Mouse (Mus musculus) MEL (cell line): ENCODE data around the gene H2-Ke6.

Experiments
- CTCF ChIP-seq, 3 experiments: IDR thresholded peaks in 2 of 3; conservative IDR thresholded peaks in 1 of 3; 2 replicates each; pipeline ENCODE4 v1.5.1; 2011 to 2012; ENCODE audit warnings: low read length in 3 of 3, low read depth in 2 of 3, mild to moderate bottlenecking in 2 of 3, improper control_type of control experiment in 1 of 3, inconsistent platforms in 1 of 3, mixed read lengths in 1 of 3, moderate library complexity in 1 of 3; ENCODE audit not compliant: control insufficient read depth in 1 of 3, insufficient read depth in 1 of 3, poor library complexity in 1 of 3, severe bottlenecking in 1 of 3
- E2F4 ChIP-seq: IDR thresholded peaks from 2 replicates; pipeline ENCODE4 v1.6.1; 2011; ENCODE audit warnings: low read depth, low read length, improper control_type of control experiment, borderline replicate concordance
- ELF1 ChIP-seq: IDR thresholded peaks from 2 replicates; pipeline ENCODE4 v1.6.1; 2014; ENCODE audit warnings: low read depth, mild to moderate bottlenecking, inconsistent platforms, low read length, improper control_type of control experiment, moderate library complexity
- KAT2A ChIP-seq: conservative IDR thresholded peaks from 2 replicates; pipeline ENCODE4 v1.6.1; 2012; ENCODE audit warnings: low read depth, low read length, improper control_type of control experiment, inconsistent platforms
- MAX ChIP-seq: IDR thresholded peaks from 2 replicates; pipeline ENCODE4 v1.6.1; 2011; ENCODE audit warnings: low read length, improper control_type of control experiment
- MAZ ChIP-seq: IDR thresholded peaks from 2 replicates; pipeline ENCODE4 v1.6.1; 2012; ENCODE audit warnings: low read depth, mild to moderate bottlenecking, inconsistent platforms, low read length, improper control_type of control experiment
- NRF1 ChIP-seq: IDR thresholded peaks from 2 replicates; pipeline ENCODE4 v1.6.1; 2014; ENCODE audit warnings: low read depth, mild to moderate bottlenecking, inconsistent platforms, low read length, improper control_type of control experiment, moderate library complexity; ENCODE audit not compliant: poor library complexity, insufficient read depth, severe bottlenecking
- POLR2A ChIP-seq, 2 experiments: IDR thresholded peaks; 2 replicates each; pipeline ENCODE4 v1.6.1; 2011 to 2012; ENCODE audit warnings: low read length in 2 of 2, mild to moderate bottlenecking in 2 of 2, control low read depth in 1 of 2, improper control_type of control experiment in 1 of 2, low read depth in 1 of 2, moderate library complexity in 1 of 2; ENCODE audit not compliant: control insufficient read depth in 1 of 2, insufficient read depth in 1 of 2, poor library complexity in 1 of 2
- SMC3 ChIP-seq: IDR thresholded peaks from 2 replicates; pipeline ENCODE4 v1.6.1; 2011; ENCODE audit warnings: low read depth, low read length, improper control_type of control experiment
- TBP ChIP-seq: IDR thresholded peaks from 2 replicates; pipeline ENCODE4 v1.8.0; 2011; ENCODE audit warnings: low read depth, low read length, improper control_type of control experiment
- TCF12 ChIP-seq: IDR thresholded peaks from 2 replicates; pipeline ENCODE4 v1.6.1; 2014; ENCODE audit warnings: low read depth, mild to moderate bottlenecking, inconsistent platforms, low read length, improper control_type of control experiment, moderate library complexity
- USF1 ChIP-seq: IDR thresholded peaks from 2 replicates; pipeline ENCODE4 v1.6.1; 2014; ENCODE audit warnings: low read depth, mild to moderate bottlenecking, inconsistent platforms, low read length, improper control_type of control experiment, moderate library complexity

- TF ChIP-seq MAX, result no peak
- no peak for TF ChIP-seq POLR2A (IDR thresholded peaks at IDR 0.05; ENCODE audit: control insufficient read depth in 1 of 2, insufficient read depth in 1 of 2, low read depth in 1 of 2, low read length in 2 of 2, poor library complexity in 1 of 2)
- TF ChIP-seq E2F4, result no peak
- no peak for TF ChIP-seq CTCF (IDR thresholded peaks at IDR 0.05 in 2 of 3, conservative IDR thresholded peaks at IDR 0.05 in 1 of 3; ENCODE audit: control insufficient read depth in 1 of 3, insufficient read depth in 1 of 3, low read depth in 2 of 3, low read length in 3 of 3, poor library complexity in 1 of 3, severe bottlenecking in 1 of 3)
- TF ChIP-seq MAZ, result no peak
- TF ChIP-seq USF1, result no peak
- no peak for TF ChIP-seq SMC3
- TF ChIP-seq TBP, result no peak
- no peak for TF ChIP-seq KAT2A
- TF ChIP-seq NRF1, result no peak
- no peak for TF ChIP-seq TCF12
- no peak for TF ChIP-seq ELF1
Measured at GRCm38 (mm10) chr17:34068864-34069263, 41.0 kb upstream of the H2-Ke6 start.
